Mouse (Mus musculus): ENCODE measurements around the gene Nipal3.

Nipal3 gene

GRCm38 (mm10) chr4:135507547-135508350 is 12.9 kb upstream of the Nipal3 start:
- DNase-seq (ENCODE audit: low read depth, low spot score): peak; percentile 41

GRCm38 (mm10) chr4:135505794-135506193 is 11.0 kb upstream of the Nipal3 start:
- no peak for DNase-seq (ENCODE audit: low read depth, low spot score)

- no peak for DNase-seq (ENCODE audit: low read depth, low spot score)
Measured at GRCm38 (mm10) chr4:135501587-135501986, 6.7 kb upstream of the Nipal3 start.

- DNase-seq (ENCODE audit: low read depth, low spot score): no peak
Measured at GRCm38 (mm10) chr4:135499831-135500230, 5.0 kb upstream of the Nipal3 start.

GRCm38 (mm10) chr4:135498136-135498535 is 3.3 kb upstream of the Nipal3 start:
- no peak for DNase-seq (ENCODE audit: low read depth, low spot score)

- no peak for DNase-seq (ENCODE audit: low read depth, low spot score)
Measured at GRCm38 (mm10) chr4:135495810-135496209, 972 bp upstream of the Nipal3 start.

- DNase-seq (ENCODE audit: low read depth, low spot score): no peak
Measured at GRCm38 (mm10) chr4:135495397-135495791, 556 bp upstream of the Nipal3 start.

GRCm38 (mm10) chr4:135493691-135494520 is 932 bp downstream of the Nipal3 start:
- DNase-seq (ENCODE audit: low read depth, low spot score): peak; percentile 23

- no peak for DNase-seq (ENCODE audit: low read depth, low spot score)
Measured at GRCm38 (mm10) chr4:135493271-135493670, 1.6 kb downstream of the Nipal3 start.

- DNase-seq (ENCODE audit: low read depth, low spot score): no peak
Measured at GRCm38 (mm10) chr4:135489256-135489655, 5.6 kb downstream of the Nipal3 start.

- no peak for DNase-seq (ENCODE audit: low read depth, low spot score)
Measured at GRCm38 (mm10) chr4:135486352-135486751, 8.5 kb downstream of the Nipal3 start.

- DNase-seq (ENCODE audit: low read depth, low spot score): no peak
Measured at GRCm38 (mm10) chr4:135485086-135485485, 9.8 kb downstream of the Nipal3 start.

- no peak for DNase-seq (ENCODE audit: low read depth, low spot score)
Measured at GRCm38 (mm10) chr4:135480370-135480769, 14.5 kb downstream of the Nipal3 start.

GRCm38 (mm10) chr4:135477851-135478250 is 17.0 kb downstream of the Nipal3 start:
- no peak for DNase-seq (ENCODE audit: low read depth, low spot score)

GRCm38 (mm10) chr4:135463406-135463805 is 31.4 kb downstream of the Nipal3 start:
- no peak for DNase-seq (ENCODE audit: low read depth, low spot score)

- no peak for DNase-seq (ENCODE audit: low read depth, low spot score)
Measured at GRCm38 (mm10) chr4:135453572-135453971, 41.3 kb downstream of the Nipal3 start.

GRCm38 (mm10) chr4:135453164-135453563 is 41.7 kb downstream of the Nipal3 start:
- DNase-seq (ENCODE audit: low read depth, low spot score): no peak

- DNase-seq (ENCODE audit: low read depth, low spot score): no peak
Measured at GRCm38 (mm10) chr4:135451360-135452015, 43.4 kb downstream of the Nipal3 start.

- no peak for DNase-seq (ENCODE audit: low read depth, low spot score)
Measured at GRCm38 (mm10) chr4:135442473-135442872, 52.4 kb downstream of the Nipal3 start.

GRCm38 (mm10) chr4:135439904-135440522 is 54.8 kb downstream of the Nipal3 start:
- DNase-seq (ENCODE audit: low read depth, low spot score): no peak

- DNase-seq (ENCODE audit: low read depth, low spot score): no peak
Measured at GRCm38 (mm10) chr4:135439188-135439647, 55.6 kb downstream of the Nipal3 start.

- DNase-seq (ENCODE audit: low read depth, low spot score): no peak
Measured at GRCm38 (mm10) chr4:135437924-135438323, 56.9 kb downstream of the Nipal3 start.
